Mouse (Mus musculus) macrophage (primary cell): ENCODE data around the gene Fam71f1. TPM values are rescaled to one million over a fixed set of nuclear protein-coding genes. Genes with fewer than 3 reads are reported as not detected.

Experiments
- H3K27ac ChIP-seq: fragments of 350-480 bp; formaldehyde crosslinking; 2 replicates; pipeline ENCODE4 v1.9.0; 2021
- H3K36me3 ChIP-seq: fragments of 350-480 bp; formaldehyde crosslinking; 2 replicates; pipeline ENCODE4 v1.9.0; 2021; ENCODE audit errors: inconsistent target
- H3K4me3 ChIP-seq: fragments of 350-480 bp; formaldehyde crosslinking; 2 replicates; pipeline ENCODE4 v1.9.0; 2021; ENCODE audit errors: inconsistent target
- H3K79me2 ChIP-seq: fragments of 350-480 bp; formaldehyde crosslinking; 2 replicates; pipeline ENCODE4 v1.9.0; 2021; ENCODE audit errors: inconsistent target
- WGBS: methylation state at CpG from one replicate; pipeline ENCODE4 v1.1.7; 2026; ENCODE audit warnings: inconsistent platforms; ENCODE audit not compliant: missing documents; 5-methylcytosine and 5-hydroxymethylcytosine counted together
- polyA plus RNA-seq: library from polyadenylated mRNA; stranded (reverse); fragments of 250-400 nt; gene quantifications from 3 replicates; pipeline ENCODE4 v1.2.4, GENCODE M21; 2018; ENCODE audit warnings: inconsistent platforms
- total RNA-seq, 78 experiments: library from RNA; depleted of rRNA; stranded (reverse); fragments of 250-400 nt; gene quantifications; 1 replicate in 9 of 78; 2 replicates in 24 of 78; 3 replicates in 43 of 78; 4 replicates in 2 of 78; pipeline ENCODE4 v1.2.4; 2018; ENCODE audit warnings: inconsistent platforms in 56 of 78

Fam71f1 gene
- not detected for total RNA-seq (2018; cell fraction: chromatin; rRNA removed)
- total RNA-seq (2018; cell fraction: cytosol; rRNA removed), result not detected
- not detected for total RNA-seq (2018; cell fraction: nucleus; rRNA removed)
- not detected in 3 replicates for polyA plus RNA-seq

DNA sequence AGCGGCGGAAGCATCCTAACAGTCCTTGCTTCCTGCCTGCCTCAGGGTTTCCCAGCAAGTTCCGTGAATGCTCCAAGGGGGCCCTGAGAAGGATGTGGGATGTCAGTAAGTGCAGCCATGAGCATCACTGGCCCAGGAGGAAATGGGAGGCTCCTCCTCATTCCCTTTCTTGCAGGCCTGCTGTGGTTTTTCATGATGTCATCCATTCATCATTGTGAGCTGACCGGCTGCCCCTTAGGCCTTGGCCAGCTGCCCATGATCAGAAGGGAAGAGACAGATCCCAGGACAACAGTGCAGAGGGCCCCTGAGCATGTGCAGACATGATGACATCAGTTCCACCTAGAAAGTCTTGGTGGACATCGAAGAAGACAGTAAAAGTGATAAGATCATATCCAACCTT lies at the start of gene Fam71f1:
Gene Fam71f1 (plus strand): TSS at position 262 of the 400 bp plus-strand sequence.
- Histone ChIP-seq H3K27ac (no peak within 1 kb of the TSS), H3K36me3 (no peaks in the 10 kb centered on the region), H3K79me2 (no peaks in the 10 kb centered on the region), H3K4me3 (no peak within 1 kb of the TSS)
- 69% methylated on average over 5 of the region's 5 CpGs for WGBS

DNA sequence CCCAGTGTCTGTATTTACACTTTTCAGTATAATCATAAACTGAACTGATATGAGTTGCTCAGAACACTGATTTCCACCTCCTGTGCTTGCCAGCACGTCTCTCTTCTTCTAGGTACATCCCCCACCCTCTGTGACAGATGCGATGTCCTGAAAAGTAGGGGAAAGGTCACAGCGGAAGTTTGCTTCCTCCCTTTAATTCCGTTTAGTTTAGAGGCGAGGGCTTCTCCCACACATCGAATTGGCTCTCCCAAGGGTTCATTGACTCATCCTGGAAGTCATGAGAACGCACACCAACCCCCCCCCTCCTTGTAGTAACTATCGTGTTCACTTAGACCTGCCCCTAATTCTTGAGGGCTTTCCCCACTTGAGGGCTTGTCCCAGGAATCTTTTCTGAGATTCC lies 48.0 kb upstream of the Fam71f1 start:
- no peak overlapping the region for H3K27ac ChIP-seq
- WGBS, result 12% methylated on average over 8 of the region's 8 CpGs

DNA sequence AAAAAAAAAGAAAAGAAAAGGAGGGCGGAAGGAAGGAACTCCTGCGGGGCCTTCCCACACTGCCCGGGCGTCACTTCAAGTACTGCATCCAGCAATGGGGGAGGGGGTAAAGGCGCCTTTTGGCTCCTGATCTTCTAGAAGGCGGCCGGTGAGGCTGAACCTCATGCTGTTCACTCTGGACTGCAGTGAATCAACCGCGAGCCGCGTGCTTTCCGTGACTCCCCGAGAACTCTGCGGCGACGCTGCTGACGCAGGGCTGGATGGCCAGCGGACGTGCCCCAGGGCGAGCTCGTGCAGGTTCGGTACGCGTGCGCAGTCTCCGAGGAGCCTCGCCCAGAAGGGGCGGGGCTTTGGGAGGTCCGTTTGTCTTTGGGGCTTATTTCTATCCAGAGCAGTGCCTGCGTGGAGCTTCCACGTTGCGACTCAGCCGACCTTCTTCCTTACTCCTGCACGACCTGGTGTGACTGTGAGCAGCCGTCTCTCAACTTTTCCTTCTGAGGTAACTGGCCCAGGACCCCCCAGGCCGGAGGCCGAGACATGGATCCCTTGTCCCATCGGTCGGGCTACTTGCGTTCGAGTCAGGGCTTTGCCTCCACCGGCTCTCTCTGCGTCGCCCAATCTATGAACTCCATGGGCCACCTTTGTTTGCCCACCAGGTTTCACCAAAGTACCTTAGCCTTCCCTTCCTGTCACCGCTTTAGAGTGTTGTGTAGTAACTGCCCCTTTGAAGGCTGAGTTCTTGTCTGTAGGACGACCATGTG lies 46.4 kb upstream of the Fam71f1 start, which contains the start of gene Hilpda:
Gene Hilpda (plus strand): TSS at position 177 of the 761 bp plus-strand sequence.
- under 1% methylated on average over 45 of the region's 46 CpGs for WGBS

More for the DNA sequence above, 48.0 kb upstream of the Fam71f1 start:
- Histone ChIP-seq H3K79me2 (peaks cover 6% of the 10 kb centered on the region; the same call in 1 of the 2 replicates), H3K4me3 (no peak overlapping the region), H3K36me3 (no peaks in the 10 kb centered on the region)

DNA sequence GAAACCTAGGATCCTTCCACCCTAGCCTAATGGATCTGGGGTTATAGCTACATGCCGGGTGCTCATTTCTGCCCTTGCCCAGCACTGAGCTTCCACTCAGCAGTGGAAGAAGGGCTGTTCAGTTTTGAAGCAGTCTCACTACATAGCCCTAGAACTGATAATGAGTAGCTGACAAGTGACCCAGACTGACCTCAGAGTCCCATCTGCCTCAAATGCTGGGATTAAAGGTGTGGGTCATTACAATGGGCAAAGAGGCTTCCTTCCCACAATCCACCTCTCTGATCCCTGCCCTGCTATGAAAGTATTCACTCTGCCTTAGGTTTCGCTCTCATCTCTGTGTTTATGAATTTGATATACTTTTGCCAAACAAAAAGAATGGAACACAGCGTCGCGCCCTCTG lies 42.2 kb upstream of the Fam71f1 start:
- H3K36me3 ChIP-seq, result no peaks in the 10 kb centered on the region
- H3K4me3 ChIP-seq, result no peak overlapping the region

More for the DNA sequence above, 46.4 kb upstream of the Fam71f1 start, which contains the start of gene Hilpda:
- Histone ChIP-seq H3K79me2 (peaks cover 6% of the 10 kb centered on the region; the same call in 1 of the 2 replicates), H3K27ac (peak within 1 kb of the TSS; percentile 68), H3K36me3 (no peaks in the 10 kb centered on the region), H3K4me3 (peak within 1 kb of the TSS; percentile 89)

DNA sequence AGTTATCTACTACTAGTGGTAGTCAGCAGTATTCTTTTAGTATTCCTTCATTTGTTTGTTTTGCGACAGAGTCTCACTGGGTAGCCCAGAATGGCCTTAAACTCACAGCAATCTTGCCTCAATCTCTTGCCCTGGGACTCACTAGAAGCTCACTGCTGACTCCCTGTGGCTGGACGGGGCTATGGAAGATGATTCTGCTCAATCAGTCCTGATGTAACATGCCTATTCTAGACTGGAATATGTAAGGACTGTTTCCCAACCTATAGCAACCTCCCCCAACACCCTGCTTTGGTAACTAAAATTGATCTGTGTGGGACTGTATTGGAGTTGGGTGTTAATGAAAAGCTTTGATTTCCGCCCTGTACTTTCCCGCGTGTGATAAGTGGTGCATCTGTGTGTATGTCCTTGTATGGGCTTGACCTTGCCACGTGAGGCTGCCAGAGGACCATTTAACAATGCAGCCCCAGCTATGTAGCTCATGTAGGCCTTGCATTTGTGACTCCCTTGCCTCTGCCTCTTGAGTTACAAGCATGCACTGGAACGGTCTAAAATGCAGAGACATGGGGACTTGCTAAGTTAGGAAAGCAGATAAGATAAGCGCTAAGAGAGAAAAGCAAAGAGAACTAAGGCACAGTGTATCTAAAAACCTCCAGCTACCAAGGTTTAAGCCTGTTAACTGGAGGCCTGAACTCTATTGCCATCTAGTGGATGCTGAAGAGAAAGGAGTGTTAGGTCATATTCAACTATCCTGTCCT lies 40.2 kb upstream of the Fam71f1 start:
- Histone ChIP-seq H3K79me2 (peaks cover 6% of the 10 kb centered on the region; the same call in 1 of the 2 replicates), H3K4me3 (no peak overlapping the region), H3K27ac (no peak overlapping the region), H3K36me3 (no peaks in the 10 kb centered on the region)
- 50% methylated on average over 8 of the region's 8 CpGs for WGBS

More for the DNA sequence above, 42.2 kb upstream of the Fam71f1 start:
- WGBS, result 96% methylated on average over 5 of the region's 5 CpGs
- Histone ChIP-seq H3K79me2 (peaks cover 6% of the 10 kb centered on the region; the same call in 1 of the 2 replicates), H3K27ac (no peak overlapping the region)

DNA sequence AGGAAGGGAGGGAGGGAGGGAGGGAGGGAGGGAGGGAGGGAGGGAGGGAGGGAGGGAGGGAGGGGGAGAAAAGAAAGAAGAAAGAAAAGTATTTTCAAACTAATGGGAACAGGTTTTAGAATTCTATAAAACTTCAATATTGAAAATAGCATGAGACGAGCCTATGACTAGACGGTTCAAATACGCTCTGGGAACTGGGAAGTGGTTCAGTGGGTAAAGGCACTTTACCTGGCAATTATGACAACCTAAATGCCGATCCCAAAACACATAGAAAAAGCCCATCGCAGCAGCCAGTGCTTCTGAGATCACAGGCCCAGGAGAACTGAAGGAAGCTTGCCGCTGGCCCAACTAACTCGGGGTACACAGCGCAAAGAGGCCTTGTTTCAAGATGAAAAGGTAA lies 39.6 kb upstream of the Fam71f1 start, which contains the start of gene Fam71f2:
Gene Fam71f2 (plus strand): TSS at position 301 of the 400 bp plus-strand sequence.
- WGBS, result 73% methylated on average over 8 of the region's 8 CpGs
- H3K79me2 ChIP-seq, result 0 out of 2 replicates have a peak, but pooled peaks cover 3% of the 10 kb centered on the region
- no peak within 1 kb of the TSS for H3K27ac ChIP-seq
- H3K36me3 ChIP-seq, result no peaks in the 10 kb centered on the region
- no peak within 1 kb of the TSS for H3K4me3 ChIP-seq

DNA sequence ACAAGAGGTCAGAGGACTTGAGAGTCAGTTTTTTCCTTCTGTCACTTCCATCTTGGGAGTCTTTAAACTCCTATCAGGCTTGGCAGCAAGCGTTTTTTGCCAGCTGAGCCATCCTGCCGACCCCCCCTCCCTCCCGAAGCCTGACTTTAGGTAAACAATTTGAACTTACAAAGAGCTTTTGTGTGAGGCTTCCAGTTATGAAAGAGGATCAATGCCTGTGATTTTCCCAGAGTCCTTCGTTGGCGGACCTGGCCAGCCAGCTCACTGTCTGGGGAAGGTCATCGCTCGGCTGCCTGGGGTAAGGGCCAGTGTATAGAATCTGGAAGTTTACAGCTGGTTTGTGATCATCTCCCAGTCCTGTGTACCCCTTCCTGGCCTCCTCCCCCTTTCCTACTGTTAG lies 38.3 kb upstream of the Fam71f1 start:
- Histone ChIP-seq H3K79me2 (no peaks in the 10 kb centered on the region), H3K36me3 (no peaks in the 10 kb centered on the region), H3K27ac (no peak overlapping the region), H3K4me3 (no peak overlapping the region)
- WGBS, result 85% methylated on average over 7 of the region's 7 CpGs

DNA sequence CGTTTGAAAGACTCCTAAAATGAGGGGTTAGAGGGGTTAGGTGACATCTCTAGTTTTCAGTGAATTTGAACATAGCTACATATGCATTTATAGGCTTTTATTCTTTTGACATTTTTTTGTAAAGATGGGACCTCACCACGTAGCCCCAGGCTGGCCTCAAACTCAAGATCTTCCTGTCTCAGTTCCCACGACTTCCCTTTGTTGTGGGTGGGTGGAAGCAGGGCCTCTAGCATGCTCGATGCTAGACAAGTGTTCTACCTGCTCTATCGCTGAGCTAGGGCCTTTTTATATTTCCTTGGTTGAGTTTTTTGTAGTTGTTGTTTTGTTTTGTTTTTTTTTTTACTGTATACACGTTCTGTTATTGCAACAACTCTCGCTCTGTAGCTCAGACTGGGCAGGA lies 32.1 kb upstream of the Fam71f1 start:
- Histone ChIP-seq H3K4me3 (no peak overlapping the region), H3K79me2 (no peaks in the 10 kb centered on the region), H3K27ac (no peak overlapping the region), H3K36me3 (no peaks in the 10 kb centered on the region)
- 67% methylated on average over 7 of the region's 7 CpGs for WGBS

DNA sequence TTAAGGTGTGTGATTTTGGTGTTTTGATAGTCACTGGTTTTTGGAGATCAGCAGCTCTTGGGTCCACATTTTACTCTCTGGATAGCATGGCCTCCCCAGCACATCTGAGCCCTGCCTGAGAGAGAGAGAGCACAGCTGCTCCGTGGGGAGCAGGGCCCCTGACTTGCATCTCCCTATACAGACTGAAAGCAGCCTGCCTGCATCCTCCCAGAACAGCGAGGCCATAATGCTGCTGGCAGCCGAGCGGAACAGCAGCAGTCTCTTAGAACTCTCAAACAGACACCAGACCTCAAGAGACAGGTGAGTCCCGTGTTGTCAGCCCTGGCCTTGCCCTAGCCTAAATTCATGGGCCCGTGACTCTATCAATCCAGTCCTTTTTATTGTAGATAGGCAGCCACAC lies 31.5 kb upstream of the Fam71f1 start:
- Histone ChIP-seq H3K4me3 (no peak overlapping the region), H3K36me3 (no peaks in the 10 kb centered on the region), H3K79me2 (no peaks in the 10 kb centered on the region), H3K27ac (no peak overlapping the region)
- 89% methylated on average over 6 of the region's 6 CpGs for WGBS

DNA sequence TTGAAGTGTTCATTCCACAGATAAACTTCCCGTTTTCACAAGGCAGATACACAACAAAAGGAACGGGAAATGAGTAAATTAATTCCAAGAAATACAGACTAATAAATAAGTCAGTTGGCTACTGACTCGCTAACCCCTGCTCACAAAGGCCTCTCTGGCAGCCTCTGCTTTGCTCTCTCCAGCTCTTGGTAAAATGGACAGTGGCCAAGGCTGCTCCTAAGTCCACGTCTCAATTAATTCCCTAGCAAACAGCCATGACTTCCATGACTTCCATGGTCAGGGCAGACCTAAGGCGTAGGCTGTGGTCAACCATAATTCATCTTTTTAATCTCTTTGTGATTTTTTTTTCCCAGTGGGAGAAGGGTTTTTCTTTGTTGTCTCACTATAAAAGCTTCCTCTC lies 31.0 kb upstream of the Fam71f1 start:
- no peaks in the 10 kb centered on the region for H3K36me3 ChIP-seq
- H3K27ac ChIP-seq, result no peak overlapping the region
- no peak overlapping the region for H3K4me3 ChIP-seq
- WGBS, result 83% methylated on average over 5 of the region's 5 CpGs
- H3K79me2 ChIP-seq, result no peaks in the 10 kb centered on the region

DNA sequence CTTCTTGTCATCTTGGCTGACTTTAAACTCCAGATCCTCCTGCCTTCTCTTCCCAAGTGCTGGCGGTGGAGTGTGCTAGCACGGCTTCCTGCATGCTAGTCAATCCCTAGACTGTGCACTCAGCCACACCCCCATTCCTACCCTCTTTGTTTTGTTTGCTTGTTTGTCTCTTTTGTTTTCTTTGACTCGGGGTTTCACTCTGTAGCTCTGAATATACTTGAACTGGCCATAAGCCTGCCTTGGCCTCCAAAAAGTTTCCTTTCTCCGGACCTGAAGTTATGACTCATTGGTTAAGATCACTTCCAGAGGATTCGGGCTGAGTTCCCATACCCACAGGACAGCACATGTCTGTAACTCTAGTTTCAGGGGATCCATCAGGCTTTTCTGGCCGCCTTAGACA lies 30.3 kb upstream of the Fam71f1 start:
- no peaks in the 10 kb centered on the region for H3K79me2 ChIP-seq
- 93% methylated on average over 6 of the region's 6 CpGs for WGBS
- no peak overlapping the region for H3K27ac ChIP-seq
- H3K36me3 ChIP-seq, result no peaks in the 10 kb centered on the region
- H3K4me3 ChIP-seq, result no peak overlapping the region

DNA sequence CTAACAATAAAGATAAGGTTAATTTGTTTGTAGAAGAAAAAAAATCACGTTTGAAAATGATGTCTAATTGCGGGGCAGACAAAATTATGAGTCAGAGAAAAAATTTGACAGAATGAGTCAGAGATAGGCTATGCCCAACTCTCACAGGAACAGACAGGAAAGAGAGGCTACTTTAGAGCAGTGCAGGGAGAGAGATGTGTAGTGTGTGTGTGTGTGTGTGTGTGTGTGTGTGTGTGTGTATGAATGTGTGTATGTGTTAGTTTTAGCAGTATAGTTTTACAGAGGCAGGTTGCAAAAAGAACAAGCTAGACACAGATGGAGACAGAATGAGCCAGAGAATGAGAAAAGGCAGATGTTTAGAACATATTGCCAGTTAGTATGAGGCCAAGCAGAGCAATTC lies 19.8 kb upstream of the Fam71f1 start:
- Histone ChIP-seq H3K79me2 (no peaks in the 10 kb centered on the region), H3K4me3 (no peak overlapping the region), H3K36me3 (no peaks in the 10 kb centered on the region), H3K27ac (no peak overlapping the region)
- WGBS, result 66% methylated on average over 2 of the region's 2 CpGs

DNA sequence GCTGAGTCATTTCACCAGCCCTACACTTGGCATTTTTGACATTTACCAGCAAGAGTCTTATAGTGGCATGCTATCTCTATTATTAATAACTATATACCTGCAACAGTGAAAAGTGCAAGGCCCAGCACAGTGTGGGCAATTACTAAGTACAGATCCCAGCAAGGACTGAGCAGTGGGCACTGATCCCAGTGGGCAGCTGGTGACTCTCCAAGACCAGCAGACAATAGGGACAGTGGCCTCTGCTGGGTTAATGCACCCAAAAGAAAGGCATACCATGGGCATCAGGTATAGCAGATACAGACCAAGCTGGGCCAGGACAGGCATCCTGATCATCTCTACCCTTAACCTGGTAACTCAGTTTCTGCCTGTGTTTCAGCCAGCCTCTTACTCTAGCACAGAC lies 15.7 kb upstream of the Fam71f1 start:
- no peaks in the 10 kb centered on the region for H3K36me3 ChIP-seq
- no peak overlapping the region for H3K27ac ChIP-seq
- no peaks in the 10 kb centered on the region for H3K79me2 ChIP-seq
- no peak overlapping the region for H3K4me3 ChIP-seq

DNA sequence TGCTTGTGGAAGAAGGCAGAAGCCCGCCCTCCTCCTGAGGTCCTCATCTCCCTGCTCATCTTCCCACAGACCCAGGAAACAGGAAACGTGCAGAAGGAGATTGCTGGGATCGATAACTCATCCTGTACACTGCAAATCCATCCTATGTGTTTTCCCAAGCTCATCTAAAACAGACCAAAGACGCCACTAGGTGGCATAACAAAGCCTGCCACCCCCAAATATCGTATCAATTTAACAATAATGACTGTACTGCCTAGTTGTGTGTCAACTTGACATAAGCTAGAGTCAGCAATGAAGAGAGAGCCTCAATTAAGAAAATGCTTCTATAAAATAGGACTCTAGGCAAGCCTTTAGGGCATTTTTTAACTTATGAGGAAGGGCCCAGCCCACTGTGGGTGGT lies 15.2 kb upstream of the Fam71f1 start:
- Histone ChIP-seq H3K36me3 (no peaks in the 10 kb centered on the region), H3K4me3 (no peak overlapping the region), H3K79me2 (no peaks in the 10 kb centered on the region), H3K27ac (no peak overlapping the region)
- 63% methylated on average over 5 of the region's 5 CpGs for WGBS

DNA sequence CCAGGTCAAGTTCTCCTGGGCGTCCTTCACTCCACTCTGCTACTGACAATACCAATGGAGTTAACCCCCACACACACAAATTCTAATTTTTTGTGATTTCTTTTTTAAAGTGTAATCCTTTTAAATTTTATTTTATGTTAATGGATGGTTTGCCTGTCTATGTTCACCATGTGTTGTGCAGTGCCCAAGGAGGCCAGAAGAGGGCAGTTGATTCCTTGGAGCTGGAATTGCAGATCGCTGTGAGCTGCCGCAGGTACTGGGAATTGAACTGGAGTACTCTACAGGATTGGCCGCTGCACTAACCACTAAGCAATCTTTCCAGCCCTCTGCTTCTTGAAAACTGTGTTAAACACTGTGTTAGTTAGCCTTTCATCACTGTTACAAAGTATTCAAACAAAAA lies 13.5 kb upstream of the Fam71f1 start:
- Histone ChIP-seq H3K4me3 (no peak overlapping the region), H3K27ac (no peak overlapping the region), H3K79me2 (no peaks in the 10 kb centered on the region), H3K36me3 (no peaks in the 10 kb centered on the region)
- WGBS, result 95% methylated on average over 4 of the region's 4 CpGs
